Mouse (Mus musculus): ENCODE measurements around the gene Tcstv1.
"Not testable (repeated sequence)": the region's sequence is repeated elsewhere in the genome, so short reads cannot be mapped to it uniquely, and the experiment has no call there.

Gene Tcstv1

GRCm38 (mm10) chr13:119894685-119895084 lies at the start of gene Tcstv1:
Gene Tcstv1, minus strand, starts transcription at chr13:119894785.
- DNase-seq (ENCODE audit: low spot score in 2 of 2): not testable (repeated sequence)

GRCm38 (mm10) chr13:119929172-119929571 lies 34.6 kb upstream of the Tcstv1 start, which contains the start of gene Gm21761:
Gene Gm21761, minus strand, starts transcription at chr13:119929272.
- DNase-seq (ENCODE audit: low spot score in 2 of 2): not testable (repeated sequence)

- DNase-seq (ENCODE audit: low spot score in 2 of 2): not testable (repeated sequence)
Observed at GRCm38 (mm10) chr13:119924597-119925340, 30.2 kb upstream of the Tcstv1 start.

- DNase-seq (ENCODE audit: low spot score in 2 of 2): not testable (repeated sequence)
Observed at GRCm38 (mm10) chr13:119916966-119917722, 22.6 kb upstream of the Tcstv1 start.

GRCm38 (mm10) chr13:119916449-119916848 lies 21.9 kb upstream of the Tcstv1 start:
- DNase-seq (ENCODE audit: low spot score in 2 of 2): not testable (repeated sequence)

GRCm38 (mm10) chr13:119898549-119898948 lies 4.0 kb upstream of the Tcstv1 start:
- DNase-seq (ENCODE audit: low spot score in 2 of 2): not testable (repeated sequence)

GRCm38 (mm10) chr13:119886896-119887295 lies 7.7 kb downstream of the Tcstv1 start:
- not testable (repeated sequence) for DNase-seq (ENCODE audit: low spot score in 2 of 2)

GRCm38 (mm10) chr13:119864395-119864999 lies 30.1 kb downstream of the Tcstv1 start:
- DNase-seq (ENCODE audit: low spot score in 2 of 2): not testable (repeated sequence)

GRCm38 (mm10) chr13:119862399-119862798 lies 32.2 kb downstream of the Tcstv1 start:
- DNase-seq (ENCODE audit: low spot score in 2 of 2): not testable (repeated sequence)

Measured in spleen, postnatal 4 days (tissue).